Mouse (Mus musculus) kidney, adult 2 months (tissue): ENCODE results near the gene Gas1.

Source experiments
- CTCF ChIP-seq: fragments of 200-500 bp; conservative IDR thresholded peaks from 2 replicates; pipeline ENCODE4 v1.5.1; 2011; ENCODE audit warnings: low read depth, mild to moderate bottlenecking, control low read depth, low read length, moderate library complexity, mixed read lengths; ENCODE audit not compliant: insufficient read depth, insufficient read length
- POLR2A ChIP-seq: fragments of 200-500 bp; IDR thresholded peaks from one replicate; pipeline ENCODE4 v1.6.1; 2011; ENCODE audit warnings: low read depth, low read length, control low read depth

GRCm38 (mm10) chr13:60146994-60147856 is 29.9 kb downstream of the Gas1 start:
- TF ChIP-seq POLR2A (no peak), CTCF (no peak)
